Mouse (Mus musculus): ENCODE results near the gene Smco3.

DNA sequence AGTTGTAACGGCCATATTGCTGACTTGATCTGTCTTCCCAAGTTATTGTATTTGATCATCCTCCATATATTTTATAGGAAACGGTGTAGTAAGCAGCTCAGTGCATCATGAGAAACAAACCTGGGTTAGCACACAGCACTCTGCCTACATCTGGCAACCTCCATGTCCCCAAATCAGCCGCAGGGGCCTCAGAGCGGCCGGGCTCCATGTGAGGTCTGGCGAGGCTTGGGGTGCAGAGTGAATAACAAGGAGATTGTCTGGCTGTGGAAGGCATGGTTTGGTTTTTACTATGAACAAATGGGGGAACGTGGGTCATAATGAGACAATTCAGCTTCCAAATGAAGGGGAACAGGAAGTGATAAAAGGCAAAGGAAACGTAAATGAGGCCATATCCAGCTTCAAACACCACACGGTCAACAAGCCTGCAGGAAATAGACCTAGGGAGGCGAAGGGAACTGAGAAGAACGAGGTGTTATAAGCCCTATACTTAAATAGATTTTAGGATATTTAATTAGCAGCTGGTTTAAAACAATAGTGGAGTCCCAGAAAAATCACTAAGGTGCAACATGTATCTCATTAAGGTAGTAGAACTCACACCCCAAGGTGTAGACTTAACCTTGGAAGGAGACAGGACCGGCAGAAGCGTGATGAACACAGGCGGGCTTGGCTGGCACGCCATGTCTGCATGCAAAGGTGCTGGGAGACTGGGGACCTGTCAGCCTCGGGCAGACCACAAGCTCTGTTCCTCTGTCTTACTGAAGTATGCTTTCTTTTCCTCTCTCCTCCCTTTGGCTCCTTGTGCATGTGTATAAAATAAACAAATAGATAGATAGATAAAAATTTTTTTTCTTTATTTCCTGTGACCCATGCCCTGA, 42.1 kb downstream of the Smco3 start:
- TF ChIP-seq FLI1 (IDR thresholded peaks at IDR 0.05; ENCODE audit: low read length) (no peak), GATA1 (IDR thresholded peaks at IDR 0.05; ENCODE audit: borderline replicate concordance, low read length) (no peak)

All from megakaryocyte, embryonic 14.5 days (primary cell).